Mouse (Mus musculus): ENCODE measurements at regions not wholly inside any gene's neighbourhood (a gene's known extent, or its start where the extent isn't known, plus 50 kb on each side); places are given as distances from the start of the nearest gene placed in this dataset.

DNA sequence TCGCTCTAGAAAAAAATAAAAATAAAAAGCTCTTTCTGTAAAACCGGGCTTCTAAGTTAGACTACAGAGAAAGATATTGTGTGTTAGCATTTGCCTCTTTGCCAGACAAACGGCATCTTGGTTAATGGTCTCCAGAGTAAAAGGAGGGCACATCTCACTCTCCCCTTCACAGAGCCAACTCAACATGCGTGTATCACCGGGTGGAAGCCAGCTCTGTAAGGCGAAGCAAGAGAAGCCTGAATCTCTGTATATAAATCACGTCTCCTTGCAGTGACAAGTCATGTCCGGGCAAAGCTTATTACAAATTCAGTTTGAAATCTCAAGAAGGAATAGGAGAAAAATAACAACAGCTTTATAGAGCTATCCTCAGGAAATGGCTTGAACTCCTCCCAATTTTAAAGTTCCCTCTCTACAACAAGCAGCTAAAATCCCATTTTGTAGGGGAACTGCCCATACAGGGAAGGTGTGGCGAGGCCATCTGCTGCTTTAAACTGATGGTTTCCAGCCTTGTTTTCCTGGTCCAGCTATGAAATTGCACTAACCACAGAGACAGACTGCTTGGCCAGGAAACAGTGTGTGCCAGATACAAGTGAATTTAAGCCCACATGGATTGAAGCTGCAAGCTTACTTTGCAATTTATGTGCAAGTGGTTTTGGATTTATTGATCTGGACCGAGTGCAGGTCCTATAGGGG is 291.7 kb upstream of the Noct start:
- no peak for DNase-seq (ENCODE audit: low spot score in 2 of 2)

- DNase-seq (ENCODE audit: low spot score in 2 of 2), result no peak
Observed at GRCm38 (mm10) chr3:50933090-50933443, 291.2 kb upstream of the Noct start.

DNA sequence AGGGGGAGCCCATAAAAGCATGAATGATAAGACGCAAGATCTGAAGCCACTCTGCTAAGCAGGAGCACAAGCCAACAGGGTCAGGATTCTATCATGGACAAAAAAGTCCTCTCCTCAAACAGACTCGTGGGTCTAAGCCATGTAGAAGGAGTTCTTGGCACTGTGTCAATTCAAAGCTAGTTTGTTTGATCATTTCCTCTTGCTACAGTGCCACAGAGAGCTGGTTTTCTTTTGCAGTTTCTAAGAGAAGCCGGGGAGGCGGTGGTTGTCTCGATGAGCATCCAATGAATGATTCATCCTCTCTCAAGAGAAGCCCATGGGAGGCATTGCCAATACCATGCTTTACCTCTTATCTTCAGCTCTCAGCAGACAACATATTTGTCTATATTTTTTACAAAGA is 284.6 kb upstream of the Noct start:
- no peak for DNase-seq (ENCODE audit: low spot score in 2 of 2)

GRCm38 (mm10) chr3:50940656-50941055 is 283.6 kb upstream of the Noct start:
- DNase-seq (ENCODE audit: low spot score in 2 of 2), result no peak

DNA sequence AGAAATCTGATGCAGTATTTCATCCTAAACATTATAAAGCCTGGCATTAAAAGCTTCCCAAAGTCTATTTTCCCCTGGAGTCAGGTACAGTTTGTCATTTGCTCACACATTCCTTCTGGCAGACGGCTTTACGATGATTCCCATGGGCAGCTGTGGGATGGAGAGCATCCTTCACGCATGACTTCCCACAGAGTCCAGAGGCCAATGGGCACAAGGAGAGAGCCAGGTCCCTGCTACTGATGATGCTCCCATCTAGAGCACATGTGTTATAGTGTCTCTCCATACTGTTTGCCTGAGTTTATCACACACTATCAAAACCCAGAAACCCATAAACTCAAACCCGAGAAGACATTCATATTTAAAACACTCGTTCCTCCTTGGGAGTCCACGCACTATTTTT is 270.8 kb upstream of the Noct start:
- no peak for DNase-seq (ENCODE audit: low spot score in 2 of 2)

GRCm38 (mm10) chr3:50970386-50970785 is 253.9 kb upstream of the Noct start:
- DNase-seq (ENCODE audit: low spot score in 2 of 2), result no peak

GRCm38 (mm10) chr3:50973081-50973480 is 251.2 kb upstream of the Noct start:
- no peak for DNase-seq (ENCODE audit: low spot score in 2 of 2)

- no peak for DNase-seq (ENCODE audit: low spot score in 2 of 2)
Observed at GRCm38 (mm10) chr3:50976141-50976780, 248.0 kb upstream of the Noct start.

DNA sequence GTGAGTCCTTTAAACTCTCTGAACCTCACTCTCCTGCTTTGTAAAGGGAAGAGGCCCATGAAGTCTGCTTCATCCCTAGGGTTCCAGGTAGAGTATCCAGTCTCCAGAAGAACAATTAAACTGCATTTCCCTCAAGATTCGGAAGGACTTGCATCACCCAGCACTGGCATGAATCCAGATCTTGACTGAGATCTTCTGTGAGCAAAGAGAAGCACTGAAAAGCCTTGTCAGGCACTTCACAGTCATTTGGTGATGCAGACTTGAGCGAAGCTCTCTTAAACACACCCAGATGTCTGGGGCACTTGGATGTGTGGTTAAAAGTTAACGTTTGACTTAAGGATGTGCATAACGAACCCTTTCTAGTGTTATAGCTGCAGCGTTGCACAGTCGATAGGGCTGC is 247.4 kb upstream of the Noct start:
- DNase-seq (ENCODE audit: low spot score in 2 of 2), result no peak

- no peak for DNase-seq (ENCODE audit: low spot score in 2 of 2)
Observed at GRCm38 (mm10) chr3:50978636-50979035, 245.6 kb upstream of the Noct start.

- DNase-seq (ENCODE audit: low spot score in 2 of 2), result no peak
Observed at GRCm38 (mm10) chr3:50979592-50979991, 244.7 kb upstream of the Noct start.

GRCm38 (mm10) chr3:50981751-50982150 is 242.5 kb upstream of the Noct start:
- DNase-seq (ENCODE audit: low spot score in 2 of 2), result no peak

GRCm38 (mm10) chr3:50982649-50983048 is 241.6 kb upstream of the Noct start:
- DNase-seq (ENCODE audit: low spot score in 2 of 2), result no peak

GRCm38 (mm10) chr3:50983126-50983525 is 241.1 kb upstream of the Noct start:
- DNase-seq (ENCODE audit: low spot score in 2 of 2), result no peak

DNA sequence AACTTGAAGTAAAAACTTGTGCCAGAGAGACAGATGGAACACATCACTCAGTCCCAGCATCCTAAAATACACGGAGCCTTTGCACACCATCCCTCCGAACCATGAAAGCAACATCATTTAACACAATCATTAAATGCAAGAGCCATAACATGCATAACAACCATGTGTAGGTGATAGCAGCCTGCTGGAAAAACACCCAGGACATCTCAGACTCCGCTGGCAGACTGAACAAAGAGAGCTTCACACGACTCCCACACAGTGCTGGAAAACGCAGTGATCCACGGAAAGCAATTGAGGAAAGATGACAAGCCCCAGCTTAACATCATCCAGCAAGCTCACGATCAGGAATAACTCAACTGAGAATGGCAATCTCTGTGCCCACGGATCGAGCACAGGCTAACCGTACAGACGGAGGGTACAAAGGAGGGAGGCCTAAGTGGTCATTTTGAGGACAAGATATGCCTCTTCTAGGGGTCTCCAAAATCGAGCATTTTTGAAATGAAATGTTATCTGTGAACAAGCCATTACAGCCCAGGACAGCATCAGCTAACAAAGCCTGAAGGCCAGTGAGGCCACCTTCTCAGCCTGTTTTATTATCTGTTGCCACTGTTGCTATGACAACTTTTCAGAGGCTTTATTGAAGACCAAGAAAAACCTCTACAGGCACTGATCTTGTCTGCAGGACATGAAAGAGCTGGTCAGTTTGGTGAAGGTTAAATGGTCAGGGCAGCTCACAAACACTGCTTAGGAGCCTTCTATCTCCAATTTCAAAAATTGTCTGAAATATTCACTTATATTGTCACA is 240.1 kb upstream of the Noct start:
- DNase-seq (ENCODE audit: low spot score in 2 of 2), result no peak

- no peak for DNase-seq (ENCODE audit: low spot score in 2 of 2)
Observed at GRCm38 (mm10) chr3:50987821-50988220, 236.4 kb upstream of the Noct start.

- DNase-seq (ENCODE audit: low spot score in 2 of 2), result no peak
Observed at GRCm38 (mm10) chr3:50990810-50991209, 233.4 kb upstream of the Noct start.

DNA sequence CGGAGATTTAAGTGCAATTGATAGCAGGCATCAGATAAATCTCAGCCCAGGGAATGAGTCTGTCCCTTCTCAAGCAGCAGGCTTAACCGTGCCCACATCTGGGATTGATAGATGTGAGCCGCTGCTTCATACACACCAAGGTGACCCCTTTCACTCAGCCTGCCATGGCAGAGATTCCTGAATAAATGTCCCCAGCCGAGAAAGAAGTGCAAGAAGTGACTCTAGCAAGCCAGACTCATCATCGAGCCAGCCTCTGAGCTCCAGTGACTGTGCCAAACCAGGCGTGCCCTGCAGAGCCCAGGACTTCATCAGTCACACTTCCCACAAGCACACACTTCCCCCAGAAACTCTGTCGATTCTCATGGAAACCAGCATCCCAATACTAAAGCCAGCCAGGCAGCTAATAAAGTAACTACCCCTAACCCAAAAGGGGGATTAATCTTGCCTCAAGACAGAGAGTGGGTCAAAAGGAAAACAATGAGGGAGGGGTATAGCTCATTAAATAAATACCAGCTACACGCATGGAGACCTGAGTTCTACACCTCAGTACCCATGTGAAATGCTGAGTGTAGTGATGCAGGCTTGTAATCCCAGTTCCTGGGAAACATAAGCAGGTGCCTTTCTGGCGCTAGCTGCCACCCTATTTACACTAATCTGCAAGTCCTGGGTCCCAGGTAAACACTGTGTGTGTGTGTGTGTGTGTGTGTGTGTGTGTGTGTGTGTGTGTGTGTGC is 231.5 kb upstream of the Noct start:
- no peak for DNase-seq (ENCODE audit: low spot score in 2 of 2)

DNA sequence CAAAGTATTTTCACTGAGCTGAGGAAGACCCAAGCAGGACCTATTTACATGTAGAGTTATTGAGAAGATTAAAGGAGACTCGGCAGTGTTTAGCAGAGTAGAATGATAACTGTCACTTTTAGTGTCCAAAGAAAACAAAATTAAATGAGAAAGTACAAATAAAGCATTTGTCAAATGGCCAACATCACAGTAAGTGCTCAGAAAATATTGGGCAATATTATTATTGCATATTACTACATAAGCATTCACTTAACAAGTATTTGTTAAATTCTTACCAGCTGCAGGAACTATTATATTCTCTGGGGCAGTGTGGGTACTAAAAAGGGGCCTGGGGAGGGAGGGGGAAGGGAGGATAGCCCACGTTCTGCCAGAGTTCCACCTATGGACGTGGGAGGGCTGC is 224.5 kb upstream of the Noct start:
- DNase-seq (ENCODE audit: low spot score in 2 of 2), result no peak

- no peak for DNase-seq (ENCODE audit: low spot score in 2 of 2)
Observed at GRCm38 (mm10) chr3:51000938-51001337, 223.3 kb upstream of the Noct start.

DNA sequence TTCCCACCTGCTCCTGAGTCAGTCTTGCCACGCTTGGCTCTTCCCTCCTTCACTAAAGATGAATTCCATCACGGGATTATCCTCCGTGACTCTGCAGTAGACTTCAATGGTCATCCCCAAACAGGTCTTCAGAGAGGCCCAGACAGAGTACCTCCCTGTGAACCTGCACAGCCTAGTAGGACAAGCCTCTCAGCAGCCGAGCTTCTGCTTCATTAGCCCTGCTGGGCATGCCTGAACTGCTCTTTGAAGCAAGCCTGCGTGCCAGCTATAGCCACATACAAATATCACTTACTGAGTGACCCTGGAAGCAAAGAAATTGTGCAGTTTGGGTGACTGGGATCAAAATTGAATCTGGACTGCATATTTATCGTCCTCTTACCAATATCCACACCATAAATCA is 221.6 kb upstream of the Noct start:
- no peak for DNase-seq (ENCODE audit: low spot score in 2 of 2)

Measured in layer of hippocampus, postnatal 10 days (tissue).